Mouse (Mus musculus) cerebellum, adult 2 months (tissue): Measurements from ENCODE around the gene Ina.

Source experiments
- CTCF ChIP-seq: fragments of 200-500 bp; IDR thresholded peaks from 2 replicates; pipeline ENCODE4 v1.5.1; 2011; ENCODE audit warnings: low read depth, mild to moderate bottlenecking, control low read depth, low read length, moderate library complexity, borderline replicate concordance; ENCODE audit not compliant: insufficient read depth
- POLR2A ChIP-seq: fragments of 200-500 bp; IDR thresholded peaks from 2 replicates; pipeline ENCODE4 v1.6.1; 2011; ENCODE audit warnings: low read length, control low read depth, borderline replicate concordance; ENCODE audit not compliant: insufficient read depth

- no peak for TF ChIP-seq POLR2A
- TF ChIP-seq CTCF, result peak; percentile 92
These were observed 23.4 kb upstream of the Ina start for GRCm38 (mm10) chr19:46991145-46991544.
